In the genomic region with DNA sequence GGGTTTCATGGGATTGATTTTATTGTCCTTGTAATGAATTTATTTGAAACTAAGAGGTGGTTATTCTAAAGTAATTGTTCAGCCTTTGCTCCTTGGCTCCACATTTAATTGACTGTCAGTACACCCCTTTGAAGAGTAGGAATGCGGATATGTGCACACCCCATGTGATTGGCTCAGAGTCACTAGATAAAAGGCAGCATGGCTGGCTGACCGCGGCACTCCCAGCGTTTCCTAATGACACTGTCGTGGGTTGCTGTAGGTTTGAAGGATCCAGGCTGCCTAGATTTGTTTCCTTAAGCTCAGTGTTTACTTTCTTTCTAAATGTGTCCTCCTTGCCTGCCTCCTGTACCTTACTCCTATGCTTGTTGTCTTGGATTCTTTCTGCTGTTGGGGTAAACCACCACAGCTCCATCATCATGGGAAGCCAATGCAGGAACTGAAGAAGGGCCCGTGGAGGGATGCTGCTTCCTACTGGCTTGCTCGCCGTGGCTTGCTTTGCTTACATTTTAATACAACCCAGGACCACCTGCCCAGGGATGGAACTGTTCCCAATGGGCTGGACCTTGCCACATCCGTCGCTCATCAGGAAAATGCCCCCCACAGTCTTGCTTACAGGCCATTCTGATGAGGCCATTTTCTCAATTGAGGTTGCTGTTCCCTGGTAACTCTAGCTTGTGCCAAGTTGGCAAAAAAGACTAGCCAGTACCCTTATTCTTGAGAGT, we compare ENCODE assay signal across 11 mouse cellular contexts.
DNase-seq lines count a peak whose midpoint lies in the region; ATAC-seq and TF ChIP-seq lines count a peak whose summit lies in the region.
"Had no signal": no experiment of that assay in that cellular context is flagged by ENCODE, and none has a peak within 500 bp of the region (broad histone marks: within the 10 kb centered on the region; RNA-seq: fewer than 3 reads in every experiment).

No protein-coding gene starts in this region.

- ATAC-seq in hindbrain, embryonic 16.5 days = peak; percentile 43
- ATAC-seq in midbrain, embryonic 13.5 days = 0 out of 2 replicates have a peak, but pooled peaks have one; percentile 38

- no peak overlapping the region for H3K4me2 ChIP-seq in hindbrain, embryonic 16.5 days (ENCODE audit: low read length)
- H3K4me2 ChIP-seq in midbrain, embryonic 13.5 days (replicated peaks) = no peak overlapping the region

- 52% methylated on average over 10 of the region's 10 CpGs for whole genome bisulfite sequencing in kidney, adult 2 months
- WGBS in forebrain, embryonic 10.5 days = 67% methylated on average over 10 of the region's 10 CpGs
- WGBS in hindbrain, embryonic 16.5 days = 56% methylated on average over 10 of the region's 10 CpGs
- WGBS in midbrain, embryonic 13.5 days = 58% methylated on average over 10 of the region's 10 CpGs

- H3K27me3 ChIP-seq in kidney, adult 2 months (replicated peaks; ENCODE audit: control insufficient read depth, insufficient read depth, low read length) = no peaks in the 10 kb centered on the region
- H3K27me3 ChIP-seq in forebrain, embryonic 10.5 days (ENCODE audit: poor library complexity, severe bottlenecking) = no peaks in the 10 kb centered on the region
- H3K27me3 ChIP-seq in hindbrain, embryonic 16.5 days (replicated peaks; ENCODE audit: control insufficient read depth, insufficient read depth, low read length) = no peaks in the 10 kb centered on the region
- H3K27me3 ChIP-seq in midbrain, embryonic 13.5 days = no peaks in the 10 kb centered on the region

- DNase-seq in kidney, adult 2 months = peak; percentile 46
- no peak for DNase-seq in kidney, adult 18-20 months
- no peak for DNase-seq in forebrain, embryonic 10.5 days (ENCODE audit: extremely low spot score, low spot score)
- DNase-seq in thymus, postnatal 10 days (ENCODE audit: low spot score in 2 of 2) = no peak
- DNase-seq in urinary bladder, adult 18-20 months (ENCODE audit: low spot score in 2 of 2) = no peak
- no peak for DNase-seq in thymus, postnatal 25 days
- DNase-seq: embryo, embryonic 11 days; gastrocnemius, postnatal 14 days had no signal

- H3K4me3 ChIP-seq in kidney, adult 2 months (ENCODE audit: insufficient read depth, low read depth, low read length) = no peak overlapping the region
- no peak overlapping the region for H3K4me3 ChIP-seq in forebrain, embryonic 10.5 days
- H3K4me3 ChIP-seq in hindbrain, embryonic 16.5 days (ENCODE audit: low read length) = no peak overlapping the region
- no peak overlapping the region for H3K4me3 ChIP-seq in midbrain, embryonic 13.5 days (replicated peaks)
- H3K4me3 ChIP-seq: limb, embryonic 10.5 days had no signal

- H3K4me1 ChIP-seq in kidney, adult 2 months (ENCODE audit: control insufficient read depth, insufficient read depth, low read length) = peaks cover 5% of the 10 kb centered on the region; the same call in 1 of the 2 replicates
- H3K4me1 ChIP-seq in forebrain, embryonic 10.5 days = peaks cover 44% of the 10 kb centered on the region
- H3K4me1 ChIP-seq in hindbrain, embryonic 16.5 days (ENCODE audit: control insufficient read depth, insufficient read depth, low read depth, low read length) = no peaks in the 10 kb centered on the region
- H3K4me1 ChIP-seq in midbrain, embryonic 13.5 days (replicated peaks) = peaks cover 22% of the 10 kb centered on the region

- H3K36me3 ChIP-seq in kidney, adult 2 months (ENCODE audit: control insufficient read depth, insufficient read depth, low read length) = no peaks in the 10 kb centered on the region
- H3K36me3 ChIP-seq in forebrain, embryonic 10.5 days (replicated peaks) = peaks cover 17% of the 10 kb centered on the region
- no peaks in the 10 kb centered on the region for H3K36me3 ChIP-seq in hindbrain, embryonic 16.5 days (ENCODE audit: control insufficient read depth, insufficient read depth, low read length)
- no peaks in the 10 kb centered on the region for H3K36me3 ChIP-seq in midbrain, embryonic 13.5 days
- H3K36me3 ChIP-seq: limb, embryonic 10.5 days had no signal

- TF ChIP-seq POLR2A in kidney, adult 2 months (IDR thresholded peaks at IDR 0.05; ENCODE audit: low read depth, low read length) = no peak

- H3K9ac ChIP-seq in hindbrain, embryonic 16.5 days (ENCODE audit: low read depth, low read length) = no peak overlapping the region
- no peak overlapping the region for H3K9ac ChIP-seq in midbrain, embryonic 13.5 days (replicated peaks)

- H3K9me3 ChIP-seq in forebrain, embryonic 10.5 days = peaks cover 6% of the 10 kb centered on the region; the same call in 1 of the 2 replicates
- no peaks in the 10 kb centered on the region for H3K9me3 ChIP-seq in hindbrain, embryonic 16.5 days (ENCODE audit: control insufficient read depth, low read length)
- H3K9me3 ChIP-seq in midbrain, embryonic 13.5 days = no peaks in the 10 kb centered on the region
- H3K9me3 ChIP-seq: limb, embryonic 10.5 days had no signal

- peak overlapping the region; percentile 81 for H3K27ac ChIP-seq in kidney, adult 2 months (ENCODE audit: insufficient read depth, low read depth, low read length)
- peak overlapping the region; percentile 58; the same call in 1 of the 2 replicates for H3K27ac ChIP-seq in forebrain, embryonic 10.5 days
- H3K27ac ChIP-seq in hindbrain, embryonic 16.5 days (ENCODE audit: low read depth, low read length) = no peak overlapping the region
- H3K27ac ChIP-seq in midbrain, embryonic 13.5 days = peak overlapping the region; percentile 76
- H3K27ac ChIP-seq: limb, embryonic 10.5 days had no signal

- TF ChIP-seq CTCF in kidney, adult 2 months (conservative IDR thresholded peaks at IDR 0.05; ENCODE audit: insufficient read depth, insufficient read length, low read depth, low read length) = no peak
